Mouse (Mus musculus) liver, embryonic 14.5 days (tissue): Measurements from ENCODE around the gene Ttc34.

Source experiments
- CTCF ChIP-seq: IDR thresholded peaks from 2 replicates; pipeline ENCODE4 v1.5.1; 2016; ENCODE audit warnings: antibody characterized with exemption, low read depth, control low read depth
- EP300 ChIP-seq: IDR thresholded peaks from 2 replicates; pipeline ENCODE4 v1.6.1; 2016; ENCODE audit warnings: antibody characterized with exemption, low read depth

GRCm38 (mm10) chr4:154853881-154854280, 16.6 kb downstream of the Ttc34 start:
- TF ChIP-seq EP300 (no peak), CTCF (no peak)
